Mouse (Mus musculus) embryo, embryonic 10 days (tissue): ENCODE measurements at regions not wholly inside any gene's neighbourhood (a gene's known extent, or its start where the extent isn't known, plus 50 kb on each side); places are given as distances from the start of the nearest gene placed in this dataset.
"Not testable (repeated sequence)": the region's sequence is repeated elsewhere in the genome, so short reads cannot be mapped to it uniquely, and the experiment has no call there.

Source experiments
- DNase-seq: peaks from one replicate; pipeline ENCODE4 v3.0.0-alpha.2; 2015; ENCODE audit warnings: low spot score

DNA sequence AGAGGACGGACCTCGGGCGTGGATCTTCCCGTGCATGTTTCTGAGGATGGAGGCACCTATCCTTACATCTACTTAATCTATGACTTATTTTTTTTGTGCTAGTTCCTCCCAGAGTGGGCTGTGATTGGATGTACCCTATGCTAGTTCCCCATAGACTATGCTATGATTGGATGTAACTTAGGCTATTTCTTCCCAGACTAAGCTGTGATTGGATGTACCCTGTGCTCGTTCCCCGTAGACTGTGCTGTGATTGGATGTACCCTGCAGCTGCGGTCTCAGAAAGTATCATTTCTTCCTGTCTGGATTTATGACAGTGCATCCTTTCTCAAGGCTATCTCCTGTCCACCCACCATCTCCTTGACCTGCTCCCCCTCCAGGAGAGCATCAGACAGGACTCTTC lies 410.2 kb downstream of the Ptpru start:
- no peak for DNase-seq

DNA sequence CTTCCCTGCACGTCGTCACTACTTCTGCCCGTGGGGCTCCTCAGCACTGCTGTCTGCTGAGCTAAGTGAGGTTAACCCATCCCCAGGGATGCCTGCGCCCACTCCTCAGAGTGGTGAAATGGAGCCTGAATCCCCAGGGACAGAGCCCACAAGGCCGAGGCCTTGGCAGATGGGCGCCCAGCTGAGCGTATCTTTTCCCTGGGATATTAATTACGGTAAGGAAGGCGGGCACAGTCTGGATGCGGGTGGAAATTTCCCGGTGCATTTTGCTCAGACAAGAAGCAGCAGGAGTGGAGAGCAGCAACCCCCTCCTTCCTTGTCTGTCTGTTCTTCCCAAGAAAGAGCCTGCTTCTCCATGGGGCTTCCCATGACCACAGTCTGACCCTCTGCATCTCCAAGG lies 408.7 kb downstream of the Ptpru start:
- no peak for DNase-seq

DNA sequence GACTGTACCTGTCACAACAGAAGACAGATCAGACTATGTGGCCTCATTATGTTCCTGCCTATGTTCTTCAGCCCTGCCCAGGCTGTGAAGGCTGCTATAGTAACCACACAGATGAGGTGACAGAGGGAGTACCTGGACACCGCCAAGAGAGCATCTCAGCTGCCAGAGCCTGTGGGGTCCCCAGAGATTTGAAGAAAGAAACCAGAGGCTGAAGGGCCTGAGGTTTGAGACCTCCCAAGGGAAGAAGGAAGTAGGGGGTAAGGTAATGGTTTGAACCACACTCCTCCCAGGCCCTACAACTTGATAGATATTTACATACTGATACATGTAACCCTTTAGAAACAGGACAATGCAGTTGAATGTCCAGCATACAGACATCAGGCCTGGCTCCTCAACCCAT lies 407.7 kb downstream of the Ptpru start:
- no peak for DNase-seq

GRCm38 (mm10) chr4:131431188-131431587 lies 406.9 kb downstream of the Ptpru start:
- peak; percentile 86 for DNase-seq

DNA sequence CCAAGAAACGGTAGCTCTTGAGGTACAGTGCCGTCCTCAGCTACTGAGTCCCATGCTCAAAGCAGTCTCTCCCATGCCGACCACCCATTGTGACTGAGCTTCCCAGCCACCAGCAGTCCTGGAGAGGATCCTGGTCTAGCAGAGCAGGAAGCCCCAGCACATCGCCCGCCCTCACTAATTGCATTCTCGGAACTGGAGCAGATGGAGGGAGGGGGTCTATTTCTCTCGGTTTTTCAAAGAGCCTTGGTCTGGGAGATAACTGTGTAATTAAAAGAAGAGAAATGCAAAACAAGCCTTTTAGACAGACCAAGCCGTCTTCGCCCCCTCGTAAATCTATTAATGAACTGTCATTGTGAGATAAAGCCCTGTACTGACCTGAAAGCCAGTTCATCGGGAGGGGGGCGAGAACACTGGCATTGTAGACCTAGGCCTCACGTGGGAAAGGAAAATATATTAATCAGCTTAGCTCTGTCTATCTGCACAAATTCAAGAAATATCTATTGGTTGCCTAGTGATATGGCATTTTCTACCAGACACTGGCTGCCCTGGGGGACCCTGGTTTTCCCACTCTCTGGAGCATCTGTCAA lies 405.4 kb downstream of the Ptpru start:
- no peak for DNase-seq

DNA sequence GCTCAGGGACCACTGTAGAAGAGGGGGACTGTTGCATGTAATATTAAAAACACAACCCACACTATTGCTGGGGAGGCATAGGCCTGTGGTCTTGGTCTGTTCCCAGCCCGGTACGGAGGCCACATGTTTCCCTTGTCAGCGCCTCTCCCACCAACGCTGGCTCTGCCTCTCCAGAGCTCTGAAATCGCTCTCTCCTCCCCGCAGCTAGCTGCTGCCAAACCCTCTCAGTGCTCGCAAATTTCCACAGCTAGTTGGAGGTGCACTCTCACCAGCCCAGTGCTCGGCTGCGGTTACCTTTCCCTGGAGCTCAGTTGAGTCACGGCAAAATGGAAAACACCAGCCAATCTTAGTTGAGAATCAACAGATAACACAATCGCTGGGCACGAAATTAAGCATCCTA lies 402.9 kb downstream of the Ptpru start:
- no peak for DNase-seq

DNA sequence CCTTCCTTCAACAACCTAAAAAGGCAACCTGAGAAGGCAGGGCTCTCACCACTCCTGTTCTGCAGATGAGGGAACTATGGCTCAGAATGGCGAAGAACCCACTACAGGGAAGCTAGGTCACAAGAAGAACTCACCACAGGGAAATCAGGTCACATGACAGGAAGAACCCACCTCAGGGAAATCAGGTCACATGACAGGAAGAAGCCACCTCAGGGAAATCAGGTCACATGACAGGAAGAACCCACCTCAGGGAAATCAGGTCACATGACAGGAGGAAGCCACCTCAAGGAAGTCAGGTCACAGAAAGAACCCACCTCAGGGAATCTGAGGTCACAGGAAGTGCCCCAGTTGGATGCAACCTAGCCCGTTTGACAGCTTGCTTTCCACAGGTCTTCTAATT lies 399.7 kb downstream of the Ptpru start:
- DNase-seq: no peak

DNA sequence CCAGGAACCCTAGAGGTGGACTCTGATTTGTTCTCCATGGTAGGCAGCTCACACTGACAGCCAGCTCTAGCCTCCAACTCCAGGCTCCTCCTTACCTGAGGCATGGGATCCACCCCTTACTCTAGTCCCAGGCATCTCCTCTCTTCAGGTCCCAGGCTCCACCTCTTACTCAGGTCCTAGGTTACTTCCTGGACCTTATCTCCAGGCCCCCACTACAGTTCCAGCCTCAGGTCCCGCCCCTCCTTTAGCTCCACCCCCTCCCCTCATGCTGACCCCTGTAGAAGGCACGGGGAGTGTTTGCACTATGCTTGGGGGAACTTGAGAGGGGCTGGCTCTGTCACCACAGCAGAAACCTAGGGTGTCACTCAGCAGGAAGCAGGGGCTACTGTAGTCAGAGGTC lies 399.2 kb downstream of the Ptpru start:
- no peak for DNase-seq

DNA sequence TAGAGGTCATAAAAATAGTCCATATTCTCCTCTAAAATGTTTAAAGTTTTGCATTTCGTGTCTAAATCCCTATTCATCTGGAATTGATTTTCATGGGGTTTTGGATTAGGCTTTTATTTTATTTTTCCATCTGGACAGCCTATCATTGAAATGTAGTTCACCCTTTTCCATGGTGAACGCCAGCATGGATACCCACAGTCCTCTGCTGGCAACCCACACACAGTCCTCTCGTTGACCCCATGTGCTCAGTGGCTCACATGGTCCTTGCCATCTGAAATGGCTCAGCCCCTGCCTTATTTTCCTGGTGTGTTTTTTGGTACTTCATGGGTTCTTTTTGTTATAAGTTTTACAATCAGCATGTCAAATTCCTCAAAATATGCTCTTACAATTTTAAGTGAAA lies 397.2 kb downstream of the Ptpru start:
- DNase-seq: no peak

GRCm38 (mm10) chr4:131443518-131443917 lies 394.6 kb downstream of the Ptpru start:
- DNase-seq: no peak

GRCm38 (mm10) chr4:131450296-131450695 lies 387.8 kb downstream of the Ptpru start:
- DNase-seq: not testable (repeated sequence)

DNA sequence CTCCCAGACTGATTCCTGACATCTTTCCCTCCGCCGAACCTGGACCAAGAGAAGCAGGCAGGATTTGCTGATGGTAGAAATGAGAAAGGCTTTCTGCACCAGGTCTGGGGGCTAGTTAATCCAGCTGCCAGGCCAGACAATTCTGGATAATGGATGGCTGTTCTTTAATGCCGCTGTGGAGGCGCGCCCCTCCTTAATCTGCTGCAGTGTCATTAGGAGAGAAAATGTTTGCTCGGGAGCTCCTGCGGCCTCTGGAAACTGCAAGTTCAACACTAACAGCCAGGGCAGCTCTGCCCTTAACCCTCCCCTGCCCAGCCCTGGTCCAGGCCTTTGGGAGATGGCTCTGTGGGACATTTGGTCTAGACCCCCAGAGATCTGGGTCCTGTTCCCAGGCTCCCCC lies 380.5 kb downstream of the Ptpru start:
- DNase-seq: peak; percentile 47

GRCm38 (mm10) chr4:131459746-131460145 lies 378.3 kb downstream of the Ptpru start:
- no peak for DNase-seq

GRCm38 (mm10) chr4:131461312-131461711 lies 376.8 kb downstream of the Ptpru start:
- no peak for DNase-seq

DNA sequence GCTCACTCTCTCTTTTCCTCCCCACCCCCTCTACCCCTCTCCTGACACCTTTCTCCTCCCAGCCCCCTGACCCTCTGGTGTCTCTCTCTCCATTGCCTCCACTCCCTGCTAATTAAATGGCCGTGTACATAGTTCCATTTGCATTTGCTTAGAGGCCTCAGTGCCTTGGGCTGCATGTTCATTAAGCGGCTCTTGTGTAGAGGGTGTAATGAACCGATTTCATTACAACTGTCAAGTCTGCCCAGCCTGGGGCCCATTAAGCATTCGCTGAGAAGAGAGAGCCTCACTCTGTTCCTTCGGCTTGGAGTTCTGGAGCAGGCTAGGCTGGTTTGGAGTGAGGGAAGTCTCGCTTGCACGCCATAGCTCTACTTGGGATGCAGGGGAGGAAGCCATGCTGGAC lies 376.4 kb downstream of the Ptpru start:
- no peak for DNase-seq

DNA sequence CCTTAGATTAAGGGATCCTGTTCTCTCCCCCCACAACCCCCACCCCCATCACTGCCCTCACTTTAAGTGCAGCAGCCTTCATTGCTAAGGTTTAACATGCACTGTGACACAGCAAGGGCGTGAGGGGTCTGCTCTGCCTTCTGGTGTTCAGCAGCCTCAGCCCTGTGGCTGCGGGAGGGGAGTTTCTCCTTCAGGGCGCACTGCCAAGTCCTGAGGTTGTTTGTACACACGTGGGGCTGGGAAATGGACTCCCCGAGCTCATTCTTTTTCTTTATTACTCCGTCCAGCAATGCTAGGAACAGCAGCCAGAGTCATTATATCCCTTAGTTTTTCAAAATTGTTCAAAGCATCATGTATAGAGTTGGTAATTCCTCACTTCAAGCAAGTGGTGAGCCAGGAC lies 363.1 kb downstream of the Ptpru start:
- DNase-seq: no peak

DNA sequence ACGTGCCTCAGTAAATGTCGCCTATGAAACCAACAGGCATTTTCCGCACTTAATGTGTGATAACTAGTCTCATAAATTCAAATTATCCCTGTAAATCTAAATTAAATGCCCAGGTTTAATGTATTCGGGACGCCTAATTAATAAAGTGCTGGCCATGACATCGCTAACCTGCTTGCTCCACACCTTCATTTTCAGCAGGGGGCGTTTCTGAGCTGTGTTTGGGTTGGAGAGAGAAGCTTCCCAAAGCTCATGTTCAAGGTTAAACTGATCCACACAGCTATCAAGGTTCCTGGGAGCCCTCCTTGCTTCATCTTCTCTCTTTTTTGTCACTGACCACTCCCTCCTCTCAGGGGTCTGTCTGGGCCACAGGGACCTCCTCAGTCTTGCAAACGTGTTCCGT lies 359.2 kb downstream of the Ptpru start:
- DNase-seq: no peak

DNA sequence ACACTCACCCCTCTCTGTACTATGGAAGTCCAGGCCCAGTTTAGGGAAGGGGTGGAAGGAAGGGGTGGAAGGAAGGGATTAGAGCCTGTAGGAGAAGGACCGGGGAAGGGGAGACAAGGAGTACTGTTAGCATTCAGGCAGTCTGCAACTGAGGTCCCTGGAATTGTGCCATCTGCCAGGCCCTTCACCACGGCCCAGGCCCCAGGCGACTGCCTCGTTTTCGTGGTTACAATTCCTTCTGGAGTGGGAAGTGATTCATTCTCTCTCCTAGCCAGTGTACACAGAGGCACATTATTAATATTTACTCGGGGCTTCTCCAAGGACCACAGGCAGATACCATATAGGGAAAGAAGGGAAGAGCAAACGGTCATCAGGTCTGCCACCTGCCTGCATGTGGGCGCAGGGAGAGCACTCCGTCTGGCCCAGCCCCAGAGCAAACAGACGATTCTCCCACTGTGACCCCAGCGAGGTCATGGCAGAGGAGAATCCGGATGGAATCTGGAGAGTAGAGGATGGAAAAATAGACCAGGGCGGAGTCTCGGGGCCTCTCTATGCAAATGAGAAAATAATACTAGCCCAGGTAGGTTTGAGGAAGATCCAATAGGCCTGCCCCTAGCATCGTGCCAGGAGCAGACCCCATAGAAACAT lies 354.0 kb downstream of the Ptpru start:
- no peak for DNase-seq

DNA sequence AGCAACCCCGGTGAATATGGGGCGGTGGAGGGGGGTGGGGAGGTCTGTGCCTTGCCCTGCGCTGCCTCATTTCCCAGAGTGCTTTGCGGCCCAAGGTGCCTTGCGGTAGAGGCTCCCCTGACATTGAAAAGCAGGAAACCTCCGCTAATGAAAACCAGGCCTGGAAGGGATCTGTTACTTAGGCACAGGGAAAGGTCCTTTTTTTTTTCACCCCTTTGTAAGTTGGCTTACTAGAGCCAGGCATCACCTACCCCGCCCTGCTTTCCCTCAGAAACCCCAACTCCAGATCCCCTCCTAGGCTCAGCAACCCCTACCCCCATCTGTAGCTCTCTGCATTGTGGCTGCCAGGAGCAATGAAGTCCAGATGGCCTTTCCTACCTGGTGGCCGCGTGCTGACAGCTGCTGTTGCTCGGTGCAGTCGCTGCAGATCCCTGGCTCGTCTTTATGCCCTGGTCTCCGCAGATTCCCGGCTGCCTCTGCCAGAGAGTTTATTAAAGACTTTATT lies 353.4 kb downstream of the Ptpru start:
- peak; percentile 68 for DNase-seq

GRCm38 (mm10) chr4:131485126-131485825 lies 352.8 kb downstream of the Ptpru start:
- no peak for DNase-seq

DNA sequence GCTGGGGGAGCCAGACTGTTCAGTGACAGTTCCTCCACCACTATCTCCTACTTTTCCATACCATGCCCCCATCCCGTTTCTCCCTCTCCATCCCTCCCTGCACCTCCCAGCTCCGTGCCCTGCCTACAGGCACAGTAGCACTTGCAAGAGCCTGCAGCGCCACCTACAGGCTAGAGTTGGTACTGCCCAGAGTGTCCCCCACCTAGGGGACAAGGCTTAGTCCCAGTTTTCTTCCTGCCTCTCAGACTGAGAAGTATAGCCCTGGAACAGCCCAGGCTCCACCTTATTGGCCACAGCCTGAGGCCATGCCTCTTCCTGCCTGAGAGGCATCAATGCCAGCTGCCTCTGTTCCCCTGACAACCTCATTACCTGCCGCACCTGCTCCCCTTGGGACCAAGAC lies 351.3 kb downstream of the Ptpru start:
- DNase-seq: peak; percentile 83

- no peak for DNase-seq
Observed at GRCm38 (mm10) chr4:131488246-131488645, 349.8 kb downstream of the Ptpru start.

GRCm38 (mm10) chr4:131489056-131489455 lies 349.0 kb downstream of the Ptpru start:
- no peak for DNase-seq
